Mouse (Mus musculus) hematopoietic stem cell, adult 5-6 weeks (primary cell): Measurements from ENCODE around the gene Gm28635. TPM values are rescaled to one million over a fixed set of nuclear protein-coding genes. Genes with fewer than 3 reads are reported as not detected.

Source experiments
- total RNA-seq: library from RNA; stranded (forward); fragments of 172-1452, 232-1000 nt; gene quantifications from 2 replicates; pipeline ENCODE4 v1.2.3, GENCODE M21; 2017

The Gm28635 gene
- total RNA-seq, 1 experiment from 2014 or later, result not detected

Other genes starting within 250 kb of the Gm28635 start
- 44.3 and 63.1 TPM in 2 replicates for gene Tfpi, start 201.3 kb downstream of the Gm28635 start, total RNA-seq
- 24.5 and 32.2 TPM in 2 replicates for gene Ctnnd1, start 27.3 kb downstream of the Gm28635 start, total RNA-seq
- 0.13 TPM in 1 of 2 replicates, not detected in the other for gene Btbd18, start 19.0 kb downstream of the Gm28635 start, total RNA-seq
- gene Selenoh, start 7.3 kb downstream of the Gm28635 start, total RNA-seq, result 81.5 and 84.4 TPM in 2 replicates
- 25.0 and 28.6 TPM in 2 replicates for gene Med19, start 361 bp upstream of the Gm28635 start, total RNA-seq
- 48.9 and 55.8 TPM in 2 replicates for gene Tmx2, start 1.1 kb upstream of the Gm28635 start, total RNA-seq
- 30.1 and 33.2 TPM in 2 replicates for gene Zdhhc5, start 37.1 kb upstream of the Gm28635 start, total RNA-seq
- 37.4 and 38.4 TPM in 2 replicates for gene Clp1, start 49.3 kb upstream of the Gm28635 start, total RNA-seq
- gene Ypel4, start 56.0 kb upstream of the Gm28635 start, total RNA-seq, result 0.25 and 0.50 TPM in 2 replicates
- 2.0 TPM in 1 of 2 replicates, not detected in the other for gene Gm19426, start 65.6 kb upstream of the Gm28635 start, total RNA-seq
- 0.63 TPM in 1 of 2 replicates, not detected in the other for gene Serping1, start 97.4 kb upstream of the Gm28635 start, total RNA-seq
- gene Ube2l6, start 120.8 kb upstream of the Gm28635 start, total RNA-seq, result 39.4 and 43.4 TPM in 2 replicates
- gene Smtnl1, start 144.6 kb upstream of the Gm28635 start, total RNA-seq, result 1.1 TPM in 2 replicates
- 20.7 and 27.7 TPM in 2 replicates for gene Timm10, start 149.0 kb upstream of the Gm28635 start, total RNA-seq
- 16.4 and 23.5 TPM in 2 replicates for gene Slc43a1, start 160.8 kb upstream of the Gm28635 start, total RNA-seq
- gene Rtn4rl2, start 208.7 kb upstream of the Gm28635 start, total RNA-seq, result not detected in 2 replicates